Mouse (Mus musculus) kidney, adult 2 months (tissue): ENCODE measurements around the gene Galnt9.

ENCODE experiments used
- CTCF ChIP-seq: fragments of 200-500 bp; conservative IDR thresholded peaks from 2 replicates; pipeline ENCODE4 v1.5.1; 2011; ENCODE audit warnings: low read depth, mild to moderate bottlenecking, control low read depth, low read length, moderate library complexity, mixed read lengths; ENCODE audit not compliant: insufficient read depth, insufficient read length
- POLR2A ChIP-seq: fragments of 200-500 bp; IDR thresholded peaks from one replicate; pipeline ENCODE4 v1.6.1; 2011; ENCODE audit warnings: low read depth, low read length, control low read depth

DNA sequence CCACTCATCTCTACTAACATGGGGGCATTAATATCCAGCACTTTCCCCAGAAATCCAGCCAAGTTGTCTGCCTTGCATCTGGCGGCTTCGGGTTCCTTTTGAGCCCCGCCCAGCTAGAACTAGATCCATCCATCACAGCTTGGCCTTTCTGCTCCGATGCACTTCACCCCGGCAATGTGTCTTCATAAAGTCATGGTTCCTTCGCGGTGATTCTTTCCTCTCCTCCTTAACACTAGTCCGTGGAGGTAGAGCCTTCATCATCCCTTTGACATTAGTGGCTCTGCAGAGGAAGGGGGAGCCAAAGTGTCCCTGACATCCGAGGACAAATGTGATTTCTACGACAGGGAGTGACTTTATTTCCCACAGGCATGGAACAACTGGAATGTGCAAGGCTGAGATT is 46.1 kb upstream of the Galnt9 start:
- TF ChIP-seq CTCF (no peak), POLR2A (no peak)
